Mouse (Mus musculus) bone marrow macrophage, adult 2 months (primary cell): Measurements from ENCODE around the gene Stat4.

Source experiments
- CTCF ChIP-seq: IDR thresholded peaks from 2 replicates; pipeline ENCODE4 v1.5.1; 2012; ENCODE audit warnings: low read depth, mild to moderate bottlenecking, low read length, moderate library complexity
- POLR2A ChIP-seq: IDR thresholded peaks from 2 replicates; pipeline ENCODE4 v1.6.1; 2012; ENCODE audit warnings: mild to moderate bottlenecking, low read depth, low read length, borderline replicate concordance

GRCm38 (mm10) chr1:52146214-52146970 lies 159.4 kb downstream of the Stat4 start:
- TF ChIP-seq CTCF = 0 out of 2 replicates have a peak, but pooled peaks have one; percentile 1
- no peak for TF ChIP-seq POLR2A
